Mouse (Mus musculus) adrenal gland, adult 18-20 months (tissue): ENCODE data around the gene Six4. TPM values are rescaled to one million over a fixed set of nuclear protein-coding genes. Genes with fewer than 3 reads are reported as not detected.

Experiments used
- total RNA-seq, 2 experiments: library from RNA; stranded (reverse); gene quantifications; 1 replicate in 1 of 2; 2 replicates in 1 of 2; pipeline ENCODE4 v1.2.3; 2021

Six4 gene
- total RNA-seq, 2 experiments from 2014 or later, result 0.83 to 1.3 TPM

Other genes starting within 250 kb of the Six4 start
- gene Six6, start 173.6 kb downstream of the Six4 start, total RNA-seq, result not detected
- 1 to 10 TPM in 1 of 2 experiments, not detected in 1; 1.0 TPM for gene 4930447C04Rik, start 172.7 kb downstream of the Six4 start, total RNA-seq
- gene Six1, start 59.6 kb downstream of the Six4 start, total RNA-seq, result 1 to 10 TPM; 1.8 to 8.8 TPM
- gene Mnat1, start 10.3 kb upstream of the Six4 start, total RNA-seq, result 10 to 100 TPM; 15.0 to 16.6 TPM
- gene Trmt5, start 173.3 kb upstream of the Six4 start, total RNA-seq, result 10 to 100 TPM in 1 of 2 experiments, 1 to 10 TPM in 1; 9.9 to 11.9 TPM
- 1 to 10 TPM; 4.9 to 6.0 TPM for gene Slc38a6, start 173.3 kb upstream of the Six4 start, total RNA-seq